Mouse (Mus musculus): ENCODE measurements around the gene Kng1.

The Kng1 gene

DNA sequence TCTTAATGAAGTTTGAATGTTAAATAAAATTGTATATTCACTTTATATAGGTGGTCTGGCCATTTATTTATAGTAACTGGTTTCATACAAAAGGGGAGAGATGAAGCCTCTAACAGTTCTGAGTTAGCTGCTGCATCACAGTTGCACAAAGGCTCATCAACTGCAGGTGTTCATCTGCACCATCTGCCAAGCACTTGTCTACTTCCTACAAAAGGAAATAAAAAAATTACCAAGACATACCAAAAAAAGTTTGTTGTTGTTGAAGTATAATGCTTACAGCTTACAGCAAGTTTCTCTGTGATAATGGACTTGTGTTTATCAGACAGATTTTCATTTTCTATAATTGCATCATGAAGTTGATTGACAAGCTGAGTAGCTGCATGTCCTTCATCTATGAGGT, 56.2 kb downstream of the Kng1 start:
- no peak for DNase-seq (ENCODE audit: low spot score in 2 of 2)

- DNase-seq (ENCODE audit: low spot score in 2 of 2) = no peak
Observed at GRCm38 (mm10) chr16:23114339-23115171, 56.9 kb downstream of the Kng1 start.

DNA sequence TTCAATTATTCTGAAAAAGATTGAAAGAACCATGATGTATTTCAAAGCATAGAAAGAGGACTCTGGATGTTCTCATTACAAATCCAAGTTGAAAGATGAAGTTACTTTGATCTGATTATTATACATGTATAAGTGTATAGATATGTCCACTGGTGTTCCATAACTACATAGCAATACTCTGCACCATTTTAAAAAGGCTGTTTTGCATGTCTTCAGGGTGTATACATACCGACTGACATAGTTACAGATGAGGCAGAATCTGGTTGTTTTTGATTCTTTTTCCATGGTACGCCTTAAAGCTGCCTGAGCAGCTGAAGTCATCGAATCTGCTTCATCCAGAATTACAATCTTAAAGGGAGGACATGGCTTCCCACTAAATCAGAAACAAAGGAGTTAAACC, 57.8 kb downstream of the Kng1 start:
- DNase-seq (ENCODE audit: low spot score in 2 of 2) = no peak

- DNase-seq (ENCODE audit: low spot score in 2 of 2) = no peak
Observed at GRCm38 (mm10) chr16:23117173-23117572, 59.5 kb downstream of the Kng1 start.

- DNase-seq (ENCODE audit: low spot score in 2 of 2) = no peak
Observed at GRCm38 (mm10) chr16:23122446-23122845, 64.8 kb downstream of the Kng1 start.

- DNase-seq (ENCODE audit: low spot score in 2 of 2) = no peak
Observed at GRCm38 (mm10) chr16:23123104-23123503, 65.4 kb downstream of the Kng1 start.

DNA sequence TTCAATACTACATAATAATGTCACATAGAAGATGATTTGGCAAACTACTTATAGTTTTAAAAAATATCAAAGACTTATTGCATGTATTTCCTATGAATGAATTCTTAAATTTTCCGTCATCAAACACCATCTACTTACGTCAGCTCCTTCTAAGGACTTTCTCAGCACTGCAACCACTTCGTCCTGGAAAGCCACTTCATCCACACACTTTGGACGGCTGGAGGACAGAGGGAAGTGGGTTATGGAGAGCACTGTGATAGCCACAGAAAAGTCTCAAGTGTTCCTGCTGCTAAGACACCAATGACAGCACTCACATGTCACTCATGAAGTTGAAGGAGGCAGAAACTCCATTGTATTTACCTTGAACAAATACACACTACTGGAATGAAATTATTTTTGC, 66.7 kb downstream of the Kng1 start:
- DNase-seq (ENCODE audit: low spot score in 2 of 2) = no peak

- no peak for DNase-seq (ENCODE audit: low spot score in 2 of 2)
Observed at GRCm38 (mm10) chr16:23127311-23127672, 69.6 kb downstream of the Kng1 start.

GRCm38 (mm10) chr16:23127673-23128375, 70.2 kb downstream of the Kng1 start, which contains the start of gene Rfc4:
TSS of gene Rfc4 (minus strand) at chr16:23127737.
- DNase-seq (ENCODE audit: low spot score in 2 of 2) = peak; percentile 88 to 90

DNA sequence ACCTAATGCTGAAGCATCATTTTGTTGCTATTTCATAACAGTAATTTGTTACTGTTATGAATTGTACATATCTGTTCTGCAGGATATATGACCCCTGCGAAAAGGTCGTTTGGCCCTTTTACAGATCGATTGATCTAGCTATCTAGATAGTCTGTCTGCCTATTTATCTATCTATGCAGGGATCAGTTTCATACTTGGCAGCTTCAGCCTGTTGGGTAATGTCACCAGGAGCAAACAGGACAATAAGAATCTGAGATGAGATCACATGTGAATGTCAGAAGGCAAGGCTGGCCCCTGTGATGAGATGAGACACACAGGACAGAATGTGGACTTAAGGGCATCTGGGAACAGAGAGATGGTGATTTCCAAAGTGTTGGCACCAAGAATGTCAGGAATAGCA, 72.6 kb downstream of the Kng1 start:
- no peak for DNase-seq (ENCODE audit: low spot score in 2 of 2)
